Mouse (Mus musculus) left cerebral cortex, adult 9 months (tissue): Measurements from ENCODE around the gene Rpap1.
A peak's percentile ranks its signal among the peaks of the same experiment; 100 is the strongest.

ENCODE experiments used
- DNase-seq, 2 experiments: peaks; one replicate each; pipeline ENCODE4 v3.0.0; 2022; ENCODE audit warnings: low spot score in 2 of 2

Gene Rpap1

DNA sequence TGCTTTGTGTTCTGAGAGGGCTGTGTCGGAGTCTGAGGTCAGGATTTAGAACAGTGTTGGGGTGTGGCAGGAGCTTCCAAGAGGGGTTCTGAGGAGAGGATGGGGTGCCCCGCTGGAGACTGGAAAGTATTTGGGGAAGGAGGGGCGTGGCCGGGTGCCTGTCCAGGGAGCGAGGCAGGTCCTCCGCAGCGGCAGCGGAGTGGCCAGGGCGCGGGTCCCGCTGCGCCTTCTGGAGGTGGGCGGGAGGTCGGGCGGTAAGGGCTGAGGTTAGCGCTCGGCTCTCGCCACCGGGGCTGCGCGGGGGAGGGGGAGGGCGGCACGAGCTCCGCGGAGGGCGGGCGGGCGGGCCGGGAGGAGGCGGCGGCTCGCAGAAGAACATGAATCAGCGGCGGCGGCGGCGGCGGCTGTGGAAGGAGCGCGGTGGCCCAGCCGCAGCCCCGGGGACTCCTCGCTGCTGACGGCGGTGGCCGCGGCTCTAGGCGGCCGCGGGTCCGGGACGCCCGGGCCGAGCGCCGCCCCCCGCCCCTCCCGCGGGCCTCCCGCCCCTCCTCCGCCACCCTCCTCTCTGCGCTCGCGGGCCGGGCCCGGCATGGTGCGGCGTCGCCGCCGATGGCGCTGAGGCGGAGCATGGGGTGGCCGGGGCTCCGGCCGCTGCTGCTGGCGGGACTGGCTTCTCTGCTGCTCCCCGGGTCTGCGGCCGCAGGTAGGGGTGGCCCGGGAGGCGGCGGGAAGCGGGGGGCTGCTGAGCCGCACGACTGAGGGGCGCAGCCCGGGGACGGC lies 12.0 kb upstream of the Rpap1 start:
- DNase-seq: no peak

DNA sequence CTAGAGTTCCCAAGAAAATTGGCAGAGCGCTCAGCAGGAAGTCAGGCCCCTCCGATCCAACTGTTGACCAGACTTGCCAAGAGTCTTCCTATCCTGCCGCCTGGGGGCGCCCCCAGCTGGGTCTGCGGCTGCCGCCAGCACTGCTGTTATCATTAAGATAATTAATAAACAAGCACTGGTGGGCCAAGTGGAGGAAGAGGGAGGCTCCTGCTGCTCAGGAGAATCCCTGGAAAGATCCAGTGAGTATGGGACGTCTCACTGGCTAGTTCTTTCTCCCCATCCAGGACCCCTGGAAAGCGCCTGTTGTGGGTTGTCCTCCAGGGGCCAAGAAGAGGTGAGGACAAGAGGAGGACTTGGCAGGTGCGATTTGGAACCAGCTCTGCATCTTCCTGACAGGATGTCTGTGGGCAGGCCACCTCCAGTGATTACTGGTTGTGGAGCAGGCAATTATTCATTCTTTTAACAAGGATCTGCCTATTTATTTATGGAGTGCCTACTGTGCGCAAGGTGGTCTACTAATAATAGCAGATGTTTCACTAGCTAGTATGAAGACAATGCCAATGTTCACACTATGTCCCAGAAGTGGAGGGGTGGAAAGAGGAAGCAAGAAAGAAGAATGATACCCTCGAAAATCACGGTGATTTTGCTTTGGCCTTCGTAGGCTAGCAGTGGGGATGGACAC lies 11.1 kb upstream of the Rpap1 start:
- no peak for DNase-seq

DNA sequence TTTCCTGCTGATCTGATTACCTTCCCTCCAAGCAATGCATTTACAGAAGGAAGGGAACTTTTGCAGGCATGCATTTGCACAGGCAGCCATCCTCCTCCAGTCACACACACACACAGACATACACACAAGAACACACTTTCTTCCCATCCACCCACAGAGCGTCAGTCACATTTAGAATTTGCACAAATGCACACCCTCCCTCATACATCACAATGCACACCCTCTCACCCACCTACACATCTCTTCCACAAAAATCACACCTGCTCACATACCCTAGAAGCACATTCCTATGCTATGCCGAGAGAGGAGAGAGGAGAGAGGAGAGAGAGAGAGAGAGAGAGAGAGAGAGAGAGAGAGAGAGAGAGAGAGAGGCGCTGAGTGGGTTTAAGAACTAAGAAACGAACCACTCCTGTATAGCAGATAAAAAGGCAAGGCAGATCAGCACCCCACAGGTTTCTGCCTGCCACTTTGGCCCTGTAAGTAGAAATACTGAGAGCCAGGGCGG lies 10.0 kb upstream of the Rpap1 start, which contains the start of gene Tyro3:
Gene Tyro3 (plus strand): TSS at position 455 of the 505 bp plus-strand sequence.
- DNase-seq: peak in 1 of 2 experiments; percentile 74

GRCm38 (mm10) chr2:119789996-119790395 lies 2.7 kb upstream of the Rpap1 start:
- no peak for DNase-seq

DNA sequence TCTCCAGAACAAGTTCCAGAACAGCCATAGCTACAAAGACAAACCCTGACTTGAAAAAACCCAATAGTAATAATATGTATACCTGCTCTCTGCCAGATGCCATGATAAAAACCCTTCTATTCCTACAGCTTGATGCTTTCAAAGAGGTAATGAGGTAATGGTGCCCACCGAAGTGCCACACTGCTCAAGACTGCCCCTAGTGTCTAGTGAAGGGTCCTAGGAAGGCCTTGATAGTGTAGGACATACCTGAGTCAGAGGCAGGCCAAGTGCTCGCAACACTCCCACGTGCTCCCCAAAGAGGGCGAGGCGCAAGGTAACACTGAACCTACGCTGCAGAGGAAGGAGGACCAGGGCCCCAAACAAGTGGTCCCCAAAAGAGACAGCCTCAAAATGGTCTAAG lies 20.1 kb downstream of the Rpap1 start:
- DNase-seq: no peak

DNA sequence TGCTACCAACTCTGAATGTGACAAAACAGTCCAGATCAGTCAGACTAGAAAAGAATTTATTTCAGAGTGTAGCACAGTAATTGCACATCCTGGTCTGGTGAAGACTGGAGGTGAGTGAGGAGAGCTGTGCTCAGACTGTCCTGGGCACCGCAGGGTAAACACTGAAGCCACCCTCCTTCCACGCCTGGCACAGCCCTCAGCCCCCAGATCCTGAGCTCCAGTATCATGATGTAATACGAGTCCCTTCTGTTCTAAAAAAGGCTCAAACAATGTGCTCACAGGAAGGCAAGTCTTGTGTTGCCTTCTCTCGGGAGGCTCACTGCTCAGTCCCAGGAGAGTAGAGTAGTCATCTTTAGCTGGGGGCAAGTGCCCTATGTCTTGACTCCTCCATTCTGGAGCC lies 23.4 kb downstream of the Rpap1 start:
- no peak for DNase-seq

DNA sequence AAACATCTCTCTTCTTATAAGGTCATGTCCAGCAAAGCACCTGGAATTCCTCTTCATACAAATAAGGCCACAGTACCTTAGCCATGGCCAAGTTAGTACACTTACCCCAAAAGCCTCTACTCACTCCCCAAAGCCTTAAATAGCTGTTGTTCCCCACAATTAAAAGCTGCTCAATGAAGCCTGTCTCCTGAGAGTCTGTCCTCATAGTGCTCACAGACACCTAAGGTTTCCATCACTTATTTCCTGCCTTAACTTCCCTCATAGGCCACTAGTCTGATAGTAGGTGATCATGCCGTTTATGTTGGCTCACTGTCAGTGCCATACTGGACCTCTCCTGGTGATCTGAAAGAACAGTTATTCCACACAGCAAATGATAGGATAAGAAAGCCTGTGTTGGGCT lies 25.1 kb downstream of the Rpap1 start:
- DNase-seq: no peak

DNA sequence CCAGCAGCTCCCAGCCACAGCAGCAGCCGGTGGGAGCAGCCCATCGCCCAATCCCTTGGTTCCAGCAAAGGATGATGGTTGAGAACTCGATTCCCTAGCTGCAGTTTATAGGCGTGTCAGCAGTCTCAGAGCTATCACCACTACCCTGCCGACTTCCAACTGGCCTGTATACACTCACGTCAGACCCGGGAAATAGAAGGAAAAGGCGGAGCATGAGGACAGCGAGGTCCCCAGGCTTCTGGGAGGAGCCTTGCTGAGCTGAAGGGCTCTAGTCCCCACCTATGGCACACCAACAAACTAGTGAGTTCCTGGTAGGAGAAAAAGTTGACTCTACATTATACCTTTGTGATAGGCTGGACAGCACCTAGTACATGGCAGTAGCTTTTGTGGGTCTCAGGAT lies 27.1 kb downstream of the Rpap1 start, which contains the start of gene Ltk:
Gene Ltk (minus strand): TSS at position 181 of the 400 bp plus-strand sequence.
- no peak for DNase-seq

DNA sequence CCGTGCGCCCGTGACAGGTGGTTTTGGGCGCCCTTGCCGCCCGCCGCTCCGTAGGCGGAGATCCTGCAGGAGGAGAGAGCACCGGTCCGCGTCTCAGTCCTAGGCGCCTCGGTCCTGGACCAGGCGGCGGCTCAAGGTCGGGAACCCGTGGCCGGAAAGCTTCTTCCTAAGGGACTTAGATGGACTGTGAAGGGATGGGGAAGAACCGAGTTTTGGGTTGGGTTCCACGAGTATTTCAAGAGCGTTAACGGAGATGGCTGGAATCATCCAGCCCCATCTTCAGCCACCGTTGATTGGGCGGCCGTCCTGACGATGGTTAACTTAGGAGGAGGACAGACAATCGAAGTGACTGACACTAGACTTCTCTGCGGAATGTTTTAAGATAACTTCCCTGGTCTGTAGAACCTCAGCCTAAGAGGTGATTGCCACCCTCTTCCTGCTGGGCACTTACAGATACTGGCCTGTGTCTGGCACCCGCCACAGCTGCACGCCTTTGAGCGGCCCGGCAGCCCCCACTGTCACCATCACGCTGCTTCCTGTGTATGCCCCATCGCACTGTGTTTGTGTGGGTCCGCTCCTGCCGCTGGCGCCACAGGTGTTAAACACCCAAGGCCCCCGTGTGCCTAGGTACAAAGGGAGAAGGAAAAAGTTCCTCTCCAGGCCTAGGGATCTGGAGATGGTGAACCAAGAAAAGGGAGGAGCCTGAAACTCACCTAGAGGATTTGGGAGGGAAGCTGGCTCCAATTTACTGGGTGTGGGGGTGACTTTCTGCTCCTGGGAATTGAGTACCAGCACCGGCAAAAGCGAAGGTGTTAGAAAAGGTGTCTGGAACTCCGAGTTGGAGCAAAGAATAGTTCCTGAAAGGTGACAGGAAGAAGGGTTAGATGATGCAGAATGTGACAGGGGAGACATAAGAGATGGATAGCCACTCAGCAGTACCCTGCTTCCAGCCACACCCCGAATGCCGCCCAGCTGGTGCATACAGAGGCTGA lies 28.2 kb downstream of the Rpap1 start:
- DNase-seq: no peak

- DNase-seq: no peak
Measured at GRCm38 (mm10) chr2:119758101-119758843, 29.1 kb downstream of the Rpap1 start.

GRCm38 (mm10) chr2:119757601-119758100 lies 29.7 kb downstream of the Rpap1 start:
- DNase-seq: no peak

DNA sequence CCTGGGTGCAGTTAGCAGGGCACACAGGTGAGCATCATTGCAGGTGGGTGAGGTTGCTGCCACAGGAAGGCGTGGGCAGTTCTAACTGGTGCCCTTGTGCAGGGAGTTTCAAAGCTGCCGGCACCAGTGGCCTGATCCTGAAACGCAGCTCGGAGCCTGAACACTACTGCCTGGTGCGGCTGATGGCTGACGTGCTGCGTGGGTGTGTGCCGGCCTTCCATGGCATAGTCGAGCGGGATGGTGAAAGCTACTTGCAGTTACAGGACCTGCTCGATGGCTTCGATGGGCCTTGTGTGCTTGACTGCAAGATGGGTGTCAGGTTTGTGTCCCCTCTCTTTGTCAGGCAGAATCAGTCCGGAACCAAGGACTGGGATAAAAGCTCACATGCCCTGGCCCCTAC lies 38.1 kb downstream of the Rpap1 start:
- DNase-seq: no peak

DNA sequence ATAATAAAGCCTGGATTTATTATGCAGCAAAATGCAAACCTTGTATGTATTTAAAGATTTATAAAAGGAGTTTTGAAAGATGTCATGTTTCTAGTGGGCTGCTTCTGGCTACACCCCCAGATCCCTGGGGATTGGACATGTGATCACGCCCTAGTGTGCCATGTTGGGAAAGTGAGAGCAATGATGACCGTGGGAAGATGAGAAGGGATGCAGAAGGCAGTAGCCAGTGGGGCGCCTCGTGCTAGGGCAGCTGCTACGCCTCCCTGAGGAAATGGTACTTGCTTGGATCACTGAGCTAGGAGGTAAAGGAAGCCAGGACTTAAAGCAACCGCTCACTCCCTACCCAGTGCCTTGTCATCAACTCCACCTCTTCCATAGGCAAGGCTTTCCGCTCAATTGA lies 39.8 kb downstream of the Rpap1 start:
- DNase-seq: peak; percentile 62 to 85

GRCm38 (mm10) chr2:119745281-119745680 lies 42.1 kb downstream of the Rpap1 start:
- DNase-seq: no peak

- DNase-seq: no peak
Measured at GRCm38 (mm10) chr2:119744163-119745111, 42.9 kb downstream of the Rpap1 start.

GRCm38 (mm10) chr2:119743808-119744162 lies 43.6 kb downstream of the Rpap1 start:
- DNase-seq: no peak

GRCm38 (mm10) chr2:119743176-119743807 lies 44.0 kb downstream of the Rpap1 start:
- DNase-seq: peak in 1 of 2 experiments; percentile 67

DNA sequence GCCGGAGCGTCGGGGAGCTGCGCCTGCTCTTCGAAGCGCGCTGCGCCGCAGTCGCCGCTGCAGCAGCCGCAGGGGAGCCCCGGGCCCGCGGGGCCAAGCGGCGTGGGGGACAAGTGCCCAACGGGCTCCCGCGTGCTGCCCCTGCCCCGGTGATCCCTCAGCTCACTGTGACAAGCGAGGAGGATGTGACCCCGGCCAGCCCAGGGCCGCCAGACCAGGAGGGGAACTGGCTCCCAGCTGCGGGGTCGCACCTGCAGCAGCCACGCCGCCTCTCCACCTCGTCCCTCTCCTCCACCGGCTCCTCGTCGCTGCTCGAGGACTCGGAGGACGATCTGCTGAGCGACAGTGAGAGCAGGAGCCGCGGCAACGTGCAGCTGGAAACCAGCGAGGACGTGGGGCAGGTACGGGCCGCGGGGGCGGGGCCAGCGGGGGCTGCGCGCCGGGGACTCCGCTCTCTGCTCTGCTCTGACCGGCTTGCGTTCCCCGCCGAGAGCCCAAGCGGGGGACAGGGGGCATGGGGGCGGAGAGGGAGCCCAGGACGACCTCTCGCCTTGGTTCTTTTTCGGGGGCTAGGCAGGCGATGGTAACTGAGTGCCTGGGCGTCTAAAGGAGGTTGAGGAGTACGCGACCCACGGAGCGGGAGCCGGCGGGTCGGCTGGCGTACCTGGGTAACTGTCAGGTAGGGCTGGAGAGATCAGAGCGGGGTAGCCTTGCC lies 44.7 kb downstream of the Rpap1 start:
- no peak for DNase-seq
